Comparison of ENCODE assay signal across 8 mouse cellular contexts in genomic region chr1:133131936-133132335, GRCm38 (mm10). TPM values are rescaled to one million over a fixed set of nuclear protein-coding genes. Genes with fewer than 3 reads are reported as not detected.
DNase-seq lines count a peak whose midpoint lies in the region; ATAC-seq and TF ChIP-seq lines count a peak whose summit lies in the region.

No protein-coding gene starts in this region.

- no peak for TF ChIP-seq POLR2A in bone marrow, adult 2 months (IDR thresholded peaks at IDR 0.05; ENCODE audit: borderline replicate concordance, control insufficient read depth, low read depth, low read length)
- TF ChIP-seq POLR2A in myocyte (IDR thresholded peaks at IDR 0.05; ENCODE audit: insufficient read length, low read depth), result peak; percentile 20

- H3K27ac ChIP-seq in bone marrow, adult 2 months (ENCODE audit: control insufficient read depth, insufficient read depth, low read depth, low read length, poor library complexity), result peak overlapping the region; percentile 97
- peak overlapping the region; percentile 97 to 98 for H3K27ac ChIP-seq in heart, embryonic 14.5 days (replicated peaks in 1 of 2; ENCODE audit: control insufficient read depth in 1 of 2, insufficient read depth in 1 of 2, low read depth in 2 of 2, low read length in 2 of 2)
- H3K27ac ChIP-seq in limb, embryonic 10.5 days, result peak overlapping the region; percentile 95

- H3K9me3 ChIP-seq in megakaryocyte, embryonic 14.5 days, result no peaks in the 10 kb centered on the region
- H3K9me3 ChIP-seq in heart, embryonic 14.5 days (ENCODE audit: control insufficient read depth, low read length), result no peaks in the 10 kb centered on the region
- H3K9me3 ChIP-seq in limb, embryonic 10.5 days (replicated peaks), result no peaks in the 10 kb centered on the region

- WGBS in bone marrow, adult 2 months, result under 1% methylated on average over 11 of the region's 11 CpGs
- WGBS in heart, embryonic 14.5 days, result 0% methylated on average over 11 of the region's 11 CpGs
- WGBS in limb, embryonic 10.5 days, result under 1% methylated on average over 11 of the region's 11 CpGs

- H3K9ac ChIP-seq in heart, embryonic 14.5 days (ENCODE audit: low read length), result peak overlapping the region; percentile 98

- H3K79me2 ChIP-seq in myocyte (ENCODE audit: control insufficient read depth, insufficient read depth), result peaks cover 57% of the 10 kb centered on the region

- no peak for ATAC-seq in megakaryocyte, adult 5-6 weeks (ENCODE audit: poor library complexity, severe bottlenecking)
- ATAC-seq in heart, embryonic 14.5 days (ENCODE audit: insufficient number of reproducible peaks, insufficient read depth, low FRiP score, low read depth), result no peak

- H3ac ChIP-seq in myocyte (ENCODE audit: control insufficient read depth, insufficient read length), result peak overlapping the region; percentile 81

- no peak for DNase-seq in limb, embryonic 10.5 days (ENCODE audit: low spot score)
- DNase-seq in urinary bladder, adult 2 months (ENCODE audit: low spot score), result no peak
- DNase-seq in gastrocnemius, postnatal 10 days, result no peak

- H3K4me3 ChIP-seq in megakaryocyte, embryonic 14.5 days (replicated peaks), result peak overlapping the region; percentile 98
- peak overlapping the region; percentile 88 for H3K4me3 ChIP-seq in bone marrow, adult 2 months (replicated peaks; ENCODE audit: control insufficient read depth, low read depth, low read length)
- peak overlapping the region; percentile 87 to 92 for H3K4me3 ChIP-seq in heart, embryonic 14.5 days (ENCODE audit: control insufficient read depth in 1 of 2, insufficient read depth in 1 of 2, low read depth in 1 of 2, low read length in 2 of 2)
- peak overlapping the region; percentile 86 for H3K4me3 ChIP-seq in limb, embryonic 10.5 days
- H3K4me3 ChIP-seq in myocyte, result peak overlapping the region; percentile 100

- no peaks in the 10 kb centered on the region for H3K27me3 ChIP-seq in megakaryocyte, embryonic 14.5 days (replicated peaks)
- no peaks in the 10 kb centered on the region for H3K27me3 ChIP-seq in heart, embryonic 14.5 days (ENCODE audit: control insufficient read depth, insufficient read depth, low read length)
- no peaks in the 10 kb centered on the region for H3K27me3 ChIP-seq in limb, embryonic 10.5 days (ENCODE audit: low read depth, poor library complexity, severe bottlenecking)
- H3K27me3 ChIP-seq in myocyte (ENCODE audit: control insufficient read depth, insufficient read depth, insufficient read length), result no peaks in the 10 kb centered on the region

- TF ChIP-seq CTCF in bone marrow, adult 2 months (IDR thresholded peaks at IDR 0.05; ENCODE audit: control insufficient read depth, insufficient read depth, low read length), result no peak

- H3K36me3 ChIP-seq in megakaryocyte, embryonic 14.5 days (replicated peaks; ENCODE audit: low read length), result peaks cover 40% of the 10 kb centered on the region
- H3K36me3 ChIP-seq in heart, embryonic 14.5 days (ENCODE audit: control insufficient read depth, insufficient read depth, low read length), result peaks cover 28% of the 10 kb centered on the region
- peaks cover 44% of the 10 kb centered on the region for H3K36me3 ChIP-seq in limb, embryonic 10.5 days
- H3K36me3 ChIP-seq in myocyte (ENCODE audit: control insufficient read depth, insufficient read depth), result peaks cover 29% of the 10 kb centered on the region

- peak overlapping the region; percentile 99 for H3K4me2 ChIP-seq in heart, embryonic 14.5 days (ENCODE audit: low read length)
- peak overlapping the region; percentile 96 for H3K4me2 ChIP-seq in myocyte (ENCODE audit: low read depth)

- peaks cover 43% of the 10 kb centered on the region for H3K4me1 ChIP-seq in megakaryocyte, embryonic 14.5 days
- H3K4me1 ChIP-seq in bone marrow, adult 2 months (ENCODE audit: control insufficient read depth, insufficient read depth, low read length), result peaks cover 2% of the 10 kb centered on the region; the same call in 1 of the 2 replicates
- peaks cover 3 to 25% of the 10 kb centered on the region in 2 experiments for H3K4me1 ChIP-seq in heart, embryonic 14.5 days (ENCODE audit: control insufficient read depth in 2 of 2, insufficient read depth in 2 of 2, low read length in 2 of 2)
- peaks cover 46% of the 10 kb centered on the region for H3K4me1 ChIP-seq in limb, embryonic 10.5 days

TF ChIP-seq in myocyte, 11 proteins besides CTCF, POLR2A, EP300 and RAD21:
- TF ChIP-seq POLR2AphosphoS2 (IDR thresholded peaks at IDR 0.05; ENCODE audit: insufficient read length, low read depth) (no peak), REST (IDR thresholded peaks at IDR 0.05; ENCODE audit: insufficient read depth, insufficient read length) (no peak), TCF3 (IDR thresholded peaks at IDR 0.05; ENCODE audit: insufficient read length, low read depth) (no peak), MYOG (IDR thresholded peaks at IDR 0.05; ENCODE audit: control insufficient read depth in 1 of 3, insufficient read depth in 1 of 3, insufficient read length in 2 of 3, low read depth in 2 of 3) (no peak), USF1 (IDR thresholded peaks at IDR 0.05; ENCODE audit: low read depth) (no peak)

RNA-seq across cellular contexts. Expression of gene Ppp1r15b, which starts 1.0 kb away (rescaled TPM):
- 6.7 and 8.7 TPM in 2 replicates for polyA plus RNA-seq in megakaryocyte, embryonic 14.5 days (2012; ENCODE audit: insufficient read depth, low replicate concordance)
- 68.0 and 75.8 TPM in 2 replicates for total RNA-seq in megakaryocyte, adult 5-6 weeks (2015)
- 124 and 135 TPM in 2 replicates for total RNA-seq in megakaryocyte, adult 5-6 weeks (2017)
- polyA plus RNA-seq in bone marrow, adult 2 months (2011; ENCODE audit: insufficient read depth, insufficient read length, low replicate concordance, missing spikeins), result 51.2 and 59.4 TPM in 2 replicates
- 24.5 and 24.6 TPM in 2 replicates for polyA plus RNA-seq in heart, embryonic 14.5 days (2014; fragmentation: Nextera tagmentation; extraction: Ambion mirVana)
- 52.3 and 52.7 TPM in 2 replicates for polyA plus RNA-seq in limb, embryonic 10.5 days (2016; fragmentation: Nextera tagmentation; extraction: Ambion mirVana)
- polyA plus RNA-seq in myocyte (2012; fragmentation: generic; extraction: Trizol), result 30.9 TPM
- polyA plus RNA-seq in urinary bladder, adult 2 months (2012; rRNA removed), result 30.5 and 30.9 TPM in 2 replicates
- 10 to 100 TPM; 28.6 to 36.3 TPM for total RNA-seq in gastrocnemius, postnatal 10 days (2021)

RNA-seq across cellular contexts. Expression of gene Plekha6, which starts 32.1 kb away (rescaled TPM):
- polyA plus RNA-seq in megakaryocyte, embryonic 14.5 days (2012; ENCODE audit: insufficient read depth, low replicate concordance), result 0.57 TPM in 1 of 2 replicates, not detected in the other
- total RNA-seq in megakaryocyte, adult 5-6 weeks (2015), result 0.11 and 0.21 TPM in 2 replicates
- 0.15 and 0.33 TPM in 2 replicates for total RNA-seq in megakaryocyte, adult 5-6 weeks (2017)
- polyA plus RNA-seq in bone marrow, adult 2 months (2011; ENCODE audit: insufficient read depth, insufficient read length, low replicate concordance, missing spikeins), result 0.84 and 2.1 TPM in 2 replicates
- 12.4 and 16.5 TPM in 2 replicates for polyA plus RNA-seq in heart, embryonic 14.5 days (2014; fragmentation: Nextera tagmentation; extraction: Ambion mirVana)
- 1.4 and 2.3 TPM in 2 replicates for polyA plus RNA-seq in limb, embryonic 10.5 days (2016; fragmentation: Nextera tagmentation; extraction: Ambion mirVana)
- polyA plus RNA-seq in myocyte (2012; fragmentation: generic; extraction: Trizol), result 0.12 TPM
- 81.1 and 94.9 TPM in 2 replicates for polyA plus RNA-seq in urinary bladder, adult 2 months (2012; rRNA removed)
- total RNA-seq in gastrocnemius, postnatal 10 days (2021), result 10 to 100 TPM; 17.2 to 23.3 TPM
